Mouse (Mus musculus): ENCODE results near the gene Dbnl.
A peak's percentile ranks its signal among the peaks of the same experiment; 100 is the strongest.
"Not testable (repeated sequence)": the region's sequence is repeated elsewhere in the genome, so short reads cannot be mapped to it uniquely, and the experiment has no call there.

Gene Dbnl

GRCm38 (mm10) chr11:5796939-5797338, 8.7 kb downstream of the Dbnl start:
- no peak for DNase-seq

- no peak for DNase-seq
Measured at GRCm38 (mm10) chr11:5797371-5797770, 9.1 kb downstream of the Dbnl start.

- no peak for DNase-seq
Measured at GRCm38 (mm10) chr11:5797928-5798327, 9.6 kb downstream of the Dbnl start.

- no peak for DNase-seq
Measured at GRCm38 (mm10) chr11:5799621-5800490, 11.6 kb downstream of the Dbnl start.

- no peak for DNase-seq
Measured at GRCm38 (mm10) chr11:5801511-5801910, 13.2 kb downstream of the Dbnl start.

- no peak for DNase-seq
Measured at GRCm38 (mm10) chr11:5802005-5802404, 13.7 kb downstream of the Dbnl start.

GRCm38 (mm10) chr11:5802457-5803217, 14.3 kb downstream of the Dbnl start:
- DNase-seq: no peak

GRCm38 (mm10) chr11:5803551-5803981, 15.3 kb downstream of the Dbnl start, which contains the start of gene Pgam2:
Pgam2 (minus strand) TSS chr11:5803733.
- no peak for DNase-seq

- DNase-seq: no peak
Measured at GRCm38 (mm10) chr11:5804174-5804573, 15.9 kb downstream of the Dbnl start.

GRCm38 (mm10) chr11:5805711-5806110, 17.4 kb downstream of the Dbnl start:
- no peak for DNase-seq

- no peak for DNase-seq
Measured at GRCm38 (mm10) chr11:5807956-5808355, 19.7 kb downstream of the Dbnl start.

- not testable (repeated sequence) for DNase-seq
Measured at GRCm38 (mm10) chr11:5809487-5809886, 21.2 kb downstream of the Dbnl start.

GRCm38 (mm10) chr11:5813381-5813780, 25.1 kb downstream of the Dbnl start:
- DNase-seq: no peak

GRCm38 (mm10) chr11:5819223-5819622, 30.9 kb downstream of the Dbnl start:
- DNase-seq: no peak

- no peak for DNase-seq
Measured at GRCm38 (mm10) chr11:5825432-5825831, 37.1 kb downstream of the Dbnl start.

GRCm38 (mm10) chr11:5827931-5828330, 39.6 kb downstream of the Dbnl start:
- DNase-seq: no peak

GRCm38 (mm10) chr11:5828509-5829191, 40.4 kb downstream of the Dbnl start:
- DNase-seq: no peak

- DNase-seq: no peak
Measured at GRCm38 (mm10) chr11:5829327-5829726, 41.0 kb downstream of the Dbnl start.

- DNase-seq: no peak
Measured at GRCm38 (mm10) chr11:5834506-5834905, 46.2 kb downstream of the Dbnl start.

GRCm38 (mm10) chr11:5835057-5835456, 46.8 kb downstream of the Dbnl start:
- DNase-seq: no peak

- peak; percentile 44 for DNase-seq
Measured at GRCm38 (mm10) chr11:5836126-5836525, 47.8 kb downstream of the Dbnl start.

- peak; percentile 88 for DNase-seq
Measured at GRCm38 (mm10) chr11:5837251-5838246, 49.3 kb downstream of the Dbnl start, which contains the start of gene Polm. Polm (minus strand) TSS chr11:5838016.

All from thymus, postnatal 14 days (tissue).